Mouse (Mus musculus): Measurements from ENCODE around the gene Myom1. TPM values are rescaled to one million over a fixed set of nuclear protein-coding genes. Genes with fewer than 3 reads are reported as not detected.

The Myom1 gene
- polyA plus RNA-seq, 1 experiment from 2014 or later: 208 TPM

DNA sequence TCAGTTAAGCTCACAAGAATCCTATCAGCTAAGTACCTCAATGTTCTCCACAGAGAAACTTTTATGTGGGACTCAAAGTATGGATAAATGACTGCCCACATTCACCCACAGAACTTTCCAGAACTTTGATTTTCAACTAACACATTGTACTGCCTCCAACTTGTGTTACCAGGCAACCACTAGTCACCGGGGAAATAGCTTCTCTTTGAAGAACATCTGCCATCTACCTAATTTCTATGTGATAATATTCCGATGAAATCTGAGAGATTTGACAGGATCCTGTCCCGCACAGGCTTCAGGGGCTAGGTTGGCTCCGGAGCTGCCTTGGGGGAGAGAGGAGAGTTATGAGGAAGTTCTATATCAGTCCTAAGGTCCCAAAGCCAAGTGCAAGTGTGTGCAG is 44.4 kb downstream of the Myom1 start:
- H3K27me3 ChIP-seq (ENCODE audit: control insufficient read depth, insufficient read depth, low read length): no peaks in the 10 kb centered on the region
- WGBS (ENCODE audit: insufficient replicate concordance): 88% methylated on average over 4 of the region's 4 CpGs
- H3K36me3 ChIP-seq (ENCODE audit: control insufficient read depth, insufficient read depth, low read length): peaks cover 8% of the 10 kb centered on the region; the same call in 1 of the 2 replicates
- no peak overlapping the region for H3K9ac ChIP-seq (ENCODE audit: low read depth, low read length)
- ATAC-seq (replicated peaks; ENCODE audit: insufficient number of reproducible peaks, low FRiP score, low TSS enrichment): no peak
- H3K4me1 ChIP-seq (ENCODE audit: control insufficient read depth, insufficient read depth, low read length): no peaks in the 10 kb centered on the region
- H3K27ac ChIP-seq (ENCODE audit: low read depth, low read length): no peak overlapping the region
- H3K4me3 ChIP-seq (ENCODE audit: low read depth, low read length): no peak overlapping the region
- H3K9me3 ChIP-seq (replicated peaks; ENCODE audit: control insufficient read depth, low read length): no peaks in the 10 kb centered on the region
- H3K4me2 ChIP-seq: no peak overlapping the region

DNA sequence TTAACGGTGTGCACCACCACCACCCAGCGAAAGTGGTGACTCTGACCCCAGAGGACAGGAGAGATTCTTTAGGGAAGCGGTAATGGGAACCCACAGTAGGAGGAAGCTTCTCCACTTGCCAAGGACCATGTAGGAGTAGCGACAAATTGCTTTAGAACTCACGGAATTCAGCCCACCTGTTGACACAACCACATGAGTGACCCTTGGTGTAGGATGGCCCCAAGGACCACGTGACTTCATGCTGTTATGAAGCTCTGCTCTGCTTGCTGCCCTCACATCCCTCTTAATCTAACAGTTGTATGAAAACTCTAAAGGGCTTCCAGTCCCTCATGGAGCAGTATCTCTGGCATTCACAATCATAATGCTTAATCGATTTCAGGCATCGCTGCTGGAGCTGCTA is 46.9 kb downstream of the Myom1 start:
- Histone ChIP-seq H3K4me3 (ENCODE audit: low read depth, low read length) (no peak overlapping the region), H3K9ac (ENCODE audit: low read depth, low read length) (no peak overlapping the region), H3K27me3 (ENCODE audit: control insufficient read depth, insufficient read depth, low read length) (no peaks in the 10 kb centered on the region), H3K9me3 (replicated peaks; ENCODE audit: control insufficient read depth, low read length) (no peaks in the 10 kb centered on the region), H3K4me1 (ENCODE audit: control insufficient read depth, insufficient read depth, low read length) (no peaks in the 10 kb centered on the region), H3K27ac (ENCODE audit: low read depth, low read length) (no peak overlapping the region), H3K4me2 (no peak overlapping the region), H3K36me3 (ENCODE audit: control insufficient read depth, insufficient read depth, low read length) (peaks cover 8% of the 10 kb centered on the region)
- ATAC-seq (replicated peaks; ENCODE audit: insufficient number of reproducible peaks, low FRiP score, low TSS enrichment): no peak
- 83% methylated on average over 8 of the region's 8 CpGs for WGBS (ENCODE audit: insufficient replicate concordance)

DNA sequence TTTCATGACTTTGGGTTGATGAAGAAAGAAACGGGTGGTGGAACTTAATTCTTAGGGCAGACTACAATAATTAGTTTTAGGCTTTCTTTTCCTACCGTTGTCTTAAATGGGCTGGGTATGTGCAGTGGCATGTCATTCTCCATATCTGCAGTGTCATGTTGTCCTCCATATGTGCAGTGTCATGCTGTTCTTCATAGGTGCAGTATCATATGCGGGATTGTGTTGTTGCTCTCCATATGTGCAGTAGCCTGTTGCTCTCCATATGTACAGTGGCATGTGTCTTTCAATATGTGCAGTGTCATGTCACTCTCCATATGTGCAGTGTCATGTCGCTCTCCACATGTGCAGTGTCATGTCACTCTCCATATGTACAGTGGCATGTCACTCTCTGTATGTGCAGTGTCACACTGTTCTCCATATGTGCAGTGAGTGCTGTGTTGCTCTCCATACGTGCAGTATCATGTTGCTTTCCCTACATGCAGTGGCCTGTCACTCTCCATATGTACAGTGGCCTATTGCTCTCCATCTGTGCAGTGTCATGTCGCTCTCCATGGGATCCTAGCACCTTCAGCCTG is 50.8 kb downstream of the Myom1 start:
- no peaks in the 10 kb centered on the region for H3K4me1 ChIP-seq (ENCODE audit: control insufficient read depth, insufficient read depth, low read length)
- WGBS (ENCODE audit: insufficient replicate concordance): 80% methylated on average over 6 of the region's 6 CpGs
- H3K4me2 ChIP-seq: no peak overlapping the region
- no peaks in the 10 kb centered on the region for H3K27me3 ChIP-seq (ENCODE audit: control insufficient read depth, insufficient read depth, low read length)
- H3K9me3 ChIP-seq (replicated peaks; ENCODE audit: control insufficient read depth, low read length): no peaks in the 10 kb centered on the region
- peaks cover 9% of the 10 kb centered on the region for H3K36me3 ChIP-seq (ENCODE audit: control insufficient read depth, insufficient read depth, low read length)
- no peak for ATAC-seq (replicated peaks; ENCODE audit: insufficient number of reproducible peaks, low FRiP score, low TSS enrichment)
- H3K27ac ChIP-seq (ENCODE audit: low read depth, low read length): no peak overlapping the region
- no peak overlapping the region for H3K4me3 ChIP-seq (ENCODE audit: low read depth, low read length)
- no peak overlapping the region for H3K9ac ChIP-seq (ENCODE audit: low read depth, low read length)

DNA sequence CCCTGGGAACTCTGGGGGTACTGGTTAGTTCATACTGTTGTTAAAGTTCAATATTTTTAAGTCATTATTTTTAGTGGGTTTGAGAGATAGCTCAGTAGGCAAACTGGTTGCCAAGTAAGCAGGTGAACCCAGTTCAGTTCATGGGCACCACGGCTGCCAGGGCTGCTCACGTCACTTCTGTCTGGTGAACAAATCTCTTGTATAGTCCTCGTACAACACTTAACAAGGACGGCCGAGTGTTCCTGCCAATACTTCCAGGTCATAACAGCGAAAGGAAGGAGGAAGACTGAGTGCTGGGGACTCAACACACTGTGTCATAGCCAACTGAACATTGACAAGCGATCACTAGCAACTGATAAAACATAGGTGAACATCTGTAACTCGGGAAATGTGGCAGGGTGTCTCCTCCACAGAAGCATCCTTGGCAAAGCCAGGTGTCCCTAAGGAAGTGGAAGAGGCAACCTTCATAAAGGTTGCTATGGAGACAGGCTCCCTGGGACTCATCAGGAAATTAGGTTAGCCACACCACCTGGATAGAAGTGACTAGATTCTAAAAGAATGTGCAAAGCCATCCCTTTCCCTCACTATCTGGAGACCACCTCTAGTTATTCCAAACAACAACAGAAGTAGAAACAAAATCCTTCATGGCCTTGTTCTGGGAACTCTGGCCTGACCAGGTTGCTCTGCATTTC is 52.9 kb downstream of the Myom1 start:
- Histone ChIP-seq H3K27ac (ENCODE audit: low read depth, low read length) (no peak overlapping the region), H3K4me2 (no peak overlapping the region), H3K9me3 (replicated peaks; ENCODE audit: control insufficient read depth, low read length) (no peaks in the 10 kb centered on the region), H3K4me3 (ENCODE audit: low read depth, low read length) (no peak overlapping the region), H3K36me3 (ENCODE audit: control insufficient read depth, insufficient read depth, low read length) (peaks cover 10% of the 10 kb centered on the region), H3K27me3 (ENCODE audit: control insufficient read depth, insufficient read depth, low read length) (no peaks in the 10 kb centered on the region), H3K4me1 (ENCODE audit: control insufficient read depth, insufficient read depth, low read length) (no peaks in the 10 kb centered on the region), H3K9ac (ENCODE audit: low read depth, low read length) (no peak overlapping the region)
- no peak for ATAC-seq (replicated peaks; ENCODE audit: insufficient number of reproducible peaks, low FRiP score, low TSS enrichment)
- 81% methylated on average over 8 of the region's 8 CpGs for WGBS (ENCODE audit: insufficient replicate concordance)

DNA sequence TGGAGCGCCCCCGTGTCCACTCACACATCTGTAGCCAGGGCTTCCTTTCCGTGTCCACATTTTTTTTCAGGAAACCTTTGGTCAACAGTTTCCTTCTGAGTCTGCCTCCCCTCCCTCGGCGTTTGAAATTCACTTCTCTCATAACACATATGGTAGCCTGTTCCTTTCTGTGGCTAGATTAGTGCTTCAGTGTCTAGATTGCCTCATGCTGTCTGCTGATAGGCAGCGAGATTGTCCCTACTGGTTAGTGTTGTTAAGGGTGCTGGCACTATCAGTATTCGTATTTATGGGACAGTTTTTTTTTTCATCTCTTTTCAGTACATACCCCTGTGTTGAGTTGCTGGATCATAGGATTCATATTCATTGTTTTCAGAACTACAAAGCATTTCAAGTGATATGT is 54.0 kb downstream of the Myom1 start:
- no peak overlapping the region for H3K4me2 ChIP-seq
- no peaks in the 10 kb centered on the region for H3K4me1 ChIP-seq (ENCODE audit: control insufficient read depth, insufficient read depth, low read length)
- no peak overlapping the region for H3K27ac ChIP-seq (ENCODE audit: low read depth, low read length)
- WGBS (ENCODE audit: insufficient replicate concordance): 53% methylated on average over 7 of the region's 7 CpGs
- no peaks in the 10 kb centered on the region for H3K27me3 ChIP-seq (ENCODE audit: control insufficient read depth, insufficient read depth, low read length)
- no peak overlapping the region for H3K4me3 ChIP-seq (ENCODE audit: low read depth, low read length)
- peaks cover 15% of the 10 kb centered on the region for H3K36me3 ChIP-seq (ENCODE audit: control insufficient read depth, insufficient read depth, low read length)
- no peak for ATAC-seq (replicated peaks; ENCODE audit: insufficient number of reproducible peaks, low FRiP score, low TSS enrichment)
- no peak overlapping the region for H3K9ac ChIP-seq (ENCODE audit: low read depth, low read length)
- H3K9me3 ChIP-seq (replicated peaks; ENCODE audit: control insufficient read depth, low read length): no peaks in the 10 kb centered on the region

DNA sequence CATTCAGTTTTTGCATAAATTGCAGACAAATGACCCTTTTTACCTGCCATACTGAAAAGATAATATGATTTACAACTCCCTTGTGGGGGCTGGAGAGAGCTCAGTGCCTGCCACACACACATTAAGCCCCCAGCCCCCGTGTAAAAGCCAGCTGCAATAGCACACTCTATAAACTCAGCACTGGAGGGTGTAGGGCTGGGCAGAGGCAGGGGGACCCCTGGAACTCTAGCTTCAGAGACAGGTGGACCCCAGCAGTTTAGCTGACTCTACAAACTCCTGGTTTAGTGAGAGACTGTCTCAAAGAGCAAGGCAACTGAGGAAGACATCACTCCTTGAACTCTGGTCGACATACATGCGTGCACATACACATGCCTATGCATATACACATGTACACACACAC is 55.3 kb downstream of the Myom1 start:
- H3K4me1 ChIP-seq (ENCODE audit: control insufficient read depth, insufficient read depth, low read length): no peaks in the 10 kb centered on the region
- no peaks in the 10 kb centered on the region for H3K27me3 ChIP-seq (ENCODE audit: control insufficient read depth, insufficient read depth, low read length)
- no peak for ATAC-seq (replicated peaks; ENCODE audit: insufficient number of reproducible peaks, low FRiP score, low TSS enrichment)
- H3K4me3 ChIP-seq (ENCODE audit: low read depth, low read length): no peak overlapping the region
- no peaks in the 10 kb centered on the region for H3K9me3 ChIP-seq (replicated peaks; ENCODE audit: control insufficient read depth, low read length)
- no peak overlapping the region for H3K4me2 ChIP-seq
- WGBS (ENCODE audit: insufficient replicate concordance): 81% methylated on average over 3 of the region's 3 CpGs
- H3K27ac ChIP-seq (ENCODE audit: low read depth, low read length): no peak overlapping the region
- no peak overlapping the region for H3K9ac ChIP-seq (ENCODE audit: low read depth, low read length)
- peaks cover 15% of the 10 kb centered on the region for H3K36me3 ChIP-seq (ENCODE audit: control insufficient read depth, insufficient read depth, low read length)

DNA sequence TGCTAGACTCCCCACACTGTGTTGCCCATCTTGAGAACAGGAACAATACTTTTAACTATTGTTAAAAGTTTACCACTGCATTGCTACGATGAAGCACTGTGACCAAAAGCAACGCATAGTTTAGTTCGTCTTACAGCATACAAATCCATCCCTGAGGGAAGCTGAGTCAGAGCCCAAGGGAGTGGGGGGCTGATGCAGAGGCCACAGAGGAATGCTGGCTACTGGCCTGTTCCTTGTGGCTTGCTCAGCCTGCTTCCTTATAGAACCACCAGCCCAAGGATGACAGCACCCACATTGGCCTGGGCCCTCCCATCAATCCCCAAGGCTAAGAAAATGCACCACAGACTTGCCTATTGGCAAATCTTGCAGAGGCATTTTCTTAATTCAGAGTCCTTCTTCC is 56.8 kb downstream of the Myom1 start:
- WGBS (ENCODE audit: insufficient replicate concordance): 93% methylated on average over 3 of the region's 3 CpGs
- H3K4me1 ChIP-seq (ENCODE audit: control insufficient read depth, insufficient read depth, low read length): no peaks in the 10 kb centered on the region
- no peaks in the 10 kb centered on the region for H3K27me3 ChIP-seq (ENCODE audit: control insufficient read depth, insufficient read depth, low read length)
- no peak overlapping the region for H3K4me2 ChIP-seq
- ATAC-seq (replicated peaks; ENCODE audit: insufficient number of reproducible peaks, low FRiP score, low TSS enrichment): no peak
- no peaks in the 10 kb centered on the region for H3K9me3 ChIP-seq (replicated peaks; ENCODE audit: control insufficient read depth, low read length)
- H3K36me3 ChIP-seq (ENCODE audit: control insufficient read depth, insufficient read depth, low read length): peaks cover 15% of the 10 kb centered on the region
- H3K4me3 ChIP-seq (ENCODE audit: low read depth, low read length): no peak overlapping the region
- no peak overlapping the region for H3K9ac ChIP-seq (ENCODE audit: low read depth, low read length)
- H3K27ac ChIP-seq (ENCODE audit: low read depth, low read length): no peak overlapping the region

DNA sequence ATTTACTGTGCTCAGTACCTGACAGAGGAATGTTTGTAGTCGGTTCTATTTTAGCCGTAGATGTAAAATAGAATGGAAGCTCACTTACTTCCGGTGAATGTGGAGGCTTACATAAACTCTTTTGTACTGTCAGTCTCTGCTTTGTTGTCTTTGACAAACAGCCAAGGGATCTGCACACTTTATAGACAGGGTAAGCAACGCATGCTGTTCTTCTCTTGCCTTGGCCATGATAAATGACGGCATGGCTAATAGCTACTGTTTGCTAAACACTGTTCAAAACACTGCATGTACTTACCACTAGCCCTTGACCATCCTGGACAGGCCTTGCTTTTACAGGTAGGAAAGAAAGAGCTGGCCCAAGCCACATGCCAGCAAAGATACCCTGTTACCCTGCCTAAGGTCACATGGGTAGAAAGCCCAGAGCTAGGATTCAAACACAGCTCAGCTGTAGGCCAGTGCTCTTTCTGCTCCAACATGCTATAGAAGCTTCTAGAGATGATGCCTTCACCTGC is 59.7 kb downstream of the Myom1 start:
- Histone ChIP-seq H3K27me3 (ENCODE audit: control insufficient read depth, insufficient read depth, low read length) (no peaks in the 10 kb centered on the region), H3K4me1 (ENCODE audit: control insufficient read depth, insufficient read depth, low read length) (no peaks in the 10 kb centered on the region), H3K9ac (ENCODE audit: low read depth, low read length) (no peak overlapping the region), H3K4me2 (no peak overlapping the region), H3K9me3 (replicated peaks; ENCODE audit: control insufficient read depth, low read length) (no peaks in the 10 kb centered on the region), H3K27ac (ENCODE audit: low read depth, low read length) (no peak overlapping the region), H3K36me3 (ENCODE audit: control insufficient read depth, insufficient read depth, low read length) (peaks cover 15% of the 10 kb centered on the region), H3K4me3 (ENCODE audit: low read depth, low read length) (no peak overlapping the region)
- 62% methylated on average over 5 of the region's 5 CpGs for WGBS (ENCODE audit: insufficient replicate concordance)
- no peak for ATAC-seq (replicated peaks; ENCODE audit: insufficient number of reproducible peaks, low FRiP score, low TSS enrichment)

Data from heart, embryonic 11.5 days (tissue).